Mouse (Mus musculus) kidney, adult 2 months (tissue): ENCODE data around the gene Sbf2.

Experiments used
- CTCF ChIP-seq: fragments of 200-500 bp; conservative IDR thresholded peaks from 2 replicates; pipeline ENCODE4 v1.5.1; 2011; ENCODE audit warnings: low read depth, mild to moderate bottlenecking, control low read depth, low read length, moderate library complexity, mixed read lengths; ENCODE audit not compliant: insufficient read depth, insufficient read length
- POLR2A ChIP-seq: fragments of 200-500 bp; IDR thresholded peaks from one replicate; pipeline ENCODE4 v1.6.1; 2011; ENCODE audit warnings: low read depth, low read length, control low read depth

DNA sequence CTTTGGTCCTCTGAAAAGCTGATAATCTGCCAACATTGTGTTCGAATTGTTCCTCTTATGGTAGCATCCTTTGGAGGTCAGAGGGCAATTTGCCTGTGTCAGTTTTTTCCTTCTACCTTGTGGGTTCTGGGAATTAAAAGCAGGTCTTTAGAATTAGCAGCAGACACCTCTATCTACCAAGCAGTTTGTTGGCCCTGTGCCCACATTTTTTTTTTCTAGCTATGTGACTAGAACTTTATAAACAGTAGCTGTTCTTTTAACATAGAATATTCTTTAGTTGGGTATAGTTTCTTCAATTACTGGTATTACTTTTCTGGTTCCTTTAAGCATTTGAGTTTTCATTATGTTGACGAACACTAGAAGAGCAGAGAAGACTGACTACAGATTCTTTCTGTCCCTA lies 223.1 kb downstream of the Sbf2 start:
- TF ChIP-seq CTCF, result no peak
- no peak for TF ChIP-seq POLR2A
